Mouse (Mus musculus) ES-E14 (cell line): ENCODE measurements around the gene Ssc5d. TPM values are rescaled to one million over a fixed set of nuclear protein-coding genes. Genes with fewer than 3 reads are reported as not detected.
A peak's percentile ranks its signal among the peaks of the same experiment; 100 is the strongest.

Source experiments
- DNase-seq: peaks from one replicate; pipeline ENCODE4 v3.0.0-alpha.2; 2013; ENCODE audit warnings: low read depth, low spot score
- H3K27ac ChIP-seq: 2 replicates; pipeline ENCODE4 v1.5.1; 2012; ENCODE audit warnings: low read depth, mild to moderate bottlenecking, low read length, moderate library complexity, mixed read lengths; ENCODE audit not compliant: poor library complexity, insufficient read depth, severe bottlenecking
- H3K36me3 ChIP-seq: 2 replicates; pipeline ENCODE4 v1.6.1; 2012; ENCODE audit warnings: mild to moderate bottlenecking, low read length, moderate library complexity, mixed read lengths; ENCODE audit not compliant: control insufficient read depth, poor library complexity, insufficient read depth, severe bottlenecking
- H3K4me1 ChIP-seq, 2 experiments: fragments of 150-350 bp in 1 of 2; sonication (generic) in 1 of 2; 2 replicates each; pipeline ENCODE4 v1.6.1; 2012; ENCODE audit warnings: low read length in 2 of 2, mild to moderate bottlenecking in 1 of 2, mixed read lengths in 1 of 2; ENCODE audit not compliant: control insufficient read depth in 2 of 2, insufficient read depth in 2 of 2, poor library complexity in 1 of 2
- H3K4me3 ChIP-seq, 2 experiments: fragments of 150-350 bp in 1 of 2; sonication (generic) in 1 of 2; 2 replicates each; pipeline ENCODE4 v1.5.1; 2012; ENCODE audit warnings: low read length in 2 of 2, low read depth in 1 of 2, mild to moderate bottlenecking in 1 of 2, mixed read lengths in 1 of 2; ENCODE audit not compliant: insufficient read depth in 1 of 2, poor library complexity in 1 of 2, severe bottlenecking in 1 of 2
- H3K9ac ChIP-seq: 2 replicates; pipeline ENCODE4 v1.6.1; 2012; ENCODE audit warnings: low read depth, mild to moderate bottlenecking, low read length, mixed read lengths; ENCODE audit not compliant: poor library complexity, insufficient read depth, severe bottlenecking
- H3K9me3 ChIP-seq: fragments of 150-350 bp; sonication (generic); 2 replicates; pipeline ENCODE4 v1.6.1; 2012; ENCODE audit warnings: low read depth, mild to moderate bottlenecking, low read length; ENCODE audit not compliant: control insufficient read depth, insufficient read depth
- CHD2 ChIP-seq: IDR thresholded peaks from 2 replicates; pipeline ENCODE4 v1.6.1; 2014; ENCODE audit warnings: mild to moderate bottlenecking, low read depth, low read length, inconsistent platforms
- HCFC1 ChIP-seq: IDR thresholded peaks from 2 replicates; pipeline ENCODE4 v1.6.1; 2012; ENCODE audit warnings: low read length, inconsistent platforms, borderline replicate concordance; ENCODE audit not compliant: insufficient read depth
- MAFK ChIP-seq: IDR thresholded peaks from 2 replicates; pipeline ENCODE4 v1.6.1; 2014; ENCODE audit warnings: mild to moderate bottlenecking, low read depth, low read length, inconsistent platforms; ENCODE audit not compliant: insufficient read depth
- ZC3H11A ChIP-seq: IDR thresholded peaks from 2 replicates; pipeline ENCODE4 v1.6.1; 2012; ENCODE audit warnings: low read depth, mild to moderate bottlenecking, inconsistent platforms, low read length, borderline replicate concordance
- ZNF384 ChIP-seq: IDR thresholded peaks from 2 replicates; pipeline ENCODE4 v1.6.1; 2012; ENCODE audit warnings: low read depth, low read length, inconsistent platforms
- in situ Hi-C, 2 experiments: fragments of 600-800 bp; cut with MboI; formaldehyde crosslinking; loops; one replicate each; pipeline ENCODE4 v1.15.1; 2025; ENCODE audit warnings: low sequenced_read_pairs in 2 of 2, inconsistent platforms in 1 of 2; ENCODE audit not compliant: unreplicated experiment in 2 of 2
- total RNA-seq: library from RNA; depleted of rRNA; stranded (reverse); fragments of 300-350 nt; gene quantifications from 2 replicates; pipeline ENCODE4 v1.2.3, GENCODE M21; 2012

Gene Ssc5d
- total RNA-seq, 1 experiment, result 0.94 TPM

DNA sequence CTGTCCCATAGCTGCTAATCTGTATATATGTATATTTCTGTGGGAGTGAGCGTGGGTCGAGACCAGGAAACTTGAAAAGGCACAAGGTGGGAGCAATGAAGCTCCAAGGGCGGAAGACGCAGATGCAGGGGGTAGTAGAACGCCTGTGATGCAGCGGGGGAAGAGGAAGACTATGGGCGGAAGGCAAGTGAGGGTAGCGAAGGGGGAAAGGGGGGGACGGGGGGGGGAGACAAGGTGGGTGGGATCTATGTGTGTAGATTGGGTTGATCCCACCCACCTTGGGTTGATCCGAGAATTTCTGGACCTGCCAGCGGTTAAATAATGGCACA, 25.1 kb upstream of the Ssc5d start:
- Histone ChIP-seq H3K36me3 (0 out of 2 replicates have a peak, but pooled peaks cover 3% of the 10 kb centered on the region), H3K27ac (peak overlapping the region; percentile 80; the same call in 1 of the 2 replicates), H3K4me3 (peak overlapping the region; percentile 8 to 59; a peak in 2 of 4 replicates), H3K9me3 (no peaks in the 10 kb centered on the region), H3K4me1 (peaks cover 6 to 27% of the 10 kb centered on the region in 2 experiments; a peak in 3 of 4 replicates), H3K9ac (peak overlapping the region; percentile 28; the same call in 1 of the 2 replicates)
- TF ChIP-seq HCFC1 (no peak), CHD2 (no peak), ZC3H11A (no peak), ZNF384 (no peak), MAFK (no peak)
- DNase-seq, result no peak
- in situ Hi-C loops, result no loop called here

DNA sequence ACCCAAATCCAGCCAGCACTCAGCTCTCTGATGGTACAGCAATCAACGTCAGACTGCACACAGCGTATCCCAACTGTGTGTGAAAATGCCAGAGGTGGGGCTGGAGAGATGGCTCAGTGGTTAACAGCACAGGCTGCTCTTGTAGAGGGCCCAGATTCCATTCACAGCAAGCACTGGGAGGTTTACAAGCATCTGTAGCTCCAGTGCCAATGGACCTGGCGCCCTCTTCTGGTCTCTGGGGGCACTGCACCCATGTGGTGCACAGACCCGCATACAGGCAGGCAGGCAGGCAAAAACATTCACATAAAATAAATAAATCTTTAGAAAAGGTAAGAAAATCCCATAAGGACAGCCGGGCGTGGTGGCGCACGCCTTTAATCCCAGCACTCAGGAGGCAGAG, 24.4 kb upstream of the Ssc5d start:
- peak; percentile 88 for DNase-seq
- peak overlapping the region; percentile 80 for H3K27ac ChIP-seq
- 0 out of 2 replicates have a peak, but pooled peaks cover 5% of the 10 kb centered on the region for H3K36me3 ChIP-seq
- peaks cover 6 to 20% of the 10 kb centered on the region in 2 experiments; a peak in 3 of 4 replicates for H3K4me1 ChIP-seq
- no peak overlapping the region for H3K9ac ChIP-seq
- no peaks in the 10 kb centered on the region for H3K9me3 ChIP-seq
- H3K4me3 ChIP-seq, result no peak overlapping the region
- in situ Hi-C loops, result no loop called here
- TF ChIP-seq HCFC1 (0 out of 2 replicates have a peak, but pooled peaks have one; percentile 48), CHD2 (no peak), MAFK (no peak), ZNF384 (no peak), ZC3H11A (peak; percentile 92)

- Histone ChIP-seq H3K4me3 (no peak overlapping the region), H3K36me3 (0 out of 2 replicates have a peak, but pooled peaks cover 5% of the 10 kb centered on the region), H3K27ac (peak overlapping the region; percentile 44; the same call in 1 of the 2 replicates), H3K9ac (no peak overlapping the region; the same call in 1 of the 2 replicates), H3K9me3 (no peaks in the 10 kb centered on the region), H3K4me1 (peaks cover 6 to 23% of the 10 kb centered on the region in 2 experiments; a peak in 3 of 4 replicates)
- in situ Hi-C loops, result no loop called here
- TF ChIP-seq ZC3H11A (no peak), MAFK (no peak)
- peak; percentile 54 for DNase-seq
These were observed 23.2 kb upstream of the Ssc5d start for GRCm38 (mm10) chr7:4902404-4902803.

DNA sequence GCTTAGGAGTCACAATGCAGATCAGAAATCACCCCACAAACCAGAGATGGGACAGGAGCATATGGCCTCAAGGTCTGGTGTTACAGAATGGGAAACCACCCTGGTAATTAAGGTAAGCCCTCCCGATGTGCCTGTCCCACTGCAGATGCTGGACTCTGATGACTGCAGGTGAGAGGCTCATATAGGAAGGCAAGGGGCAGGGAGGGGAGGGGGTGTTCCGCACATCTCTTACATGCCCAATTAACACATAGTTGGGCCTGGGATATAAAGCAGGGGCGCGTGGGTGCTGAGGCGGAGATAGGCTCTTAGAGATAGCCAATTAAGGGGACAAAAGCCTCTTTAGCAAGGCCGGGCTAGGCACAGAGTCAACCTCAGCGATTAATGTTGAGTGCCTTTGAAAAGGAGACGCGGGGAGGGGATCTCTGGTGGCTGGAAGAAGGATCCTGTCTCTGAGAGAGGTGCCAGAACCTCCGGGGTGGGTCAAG, 19.1 kb upstream of the Ssc5d start, which contains the start of gene Gm36210:
TSS of gene Gm36210 (minus strand) at position 51 of the 485 bp plus-strand sequence.
- DNase-seq, result no peak
- peaks cover 28% of the 10 kb centered on the region for H3K36me3 ChIP-seq
- H3K4me3 ChIP-seq, result no peak within 1 kb of the TSS
- TF ChIP-seq MAFK (no peak), ZC3H11A (no peak), HCFC1 (no peak), ZNF384 (no peak), CHD2 (no peak)
- no peaks in the 10 kb centered on the region for H3K9me3 ChIP-seq
- peaks cover 0 to 22% of the 10 kb centered on the region in 2 experiments; a peak in 3 of 4 replicates for H3K4me1 ChIP-seq
- H3K27ac ChIP-seq, result no peak within 1 kb of the TSS; the same call in 1 of the 2 replicates
- H3K9ac ChIP-seq, result peak within 1 kb of the TSS; percentile 17; the same call in 1 of the 2 replicates
- in situ Hi-C loops, result no loop called here
